Mouse (Mus musculus) adrenal gland, postnatal 14 days (tissue): ENCODE measurements at regions not wholly inside any gene's neighbourhood (a gene's known extent, or its start where the extent isn't known, plus 50 kb on each side); places are given as distances from the start of the nearest gene placed in this dataset.

Source experiments
- DNase-seq: peaks from one replicate; pipeline ENCODE4 v3.0.0; 2021; ENCODE audit warnings: mixed read lengths

GRCm38 (mm10) chr10:66802691-66803090 lies 293.2 kb upstream of the Jmjd1c start:
- DNase-seq: no peak

- DNase-seq: peak; percentile 75
Observed at GRCm38 (mm10) chr10:66807261-66807968, 288.5 kb upstream of the Jmjd1c start.

GRCm38 (mm10) chr10:66812515-66813260 lies 283.2 kb upstream of the Jmjd1c start:
- DNase-seq: no peak

- peak; percentile 28 for DNase-seq
Observed at GRCm38 (mm10) chr10:66813850-66814564, 281.9 kb upstream of the Jmjd1c start.

- DNase-seq: peak; percentile 82
Observed at GRCm38 (mm10) chr10:66814565-66815201, 281.2 kb upstream of the Jmjd1c start.

- no peak for DNase-seq
Observed at GRCm38 (mm10) chr10:66815951-66816350, 280.0 kb upstream of the Jmjd1c start.

- DNase-seq: no peak
Observed at GRCm38 (mm10) chr10:66816776-66817175, 279.1 kb upstream of the Jmjd1c start.

GRCm38 (mm10) chr10:66817876-66818275 lies 278.0 kb upstream of the Jmjd1c start:
- no peak for DNase-seq

- no peak for DNase-seq
Observed at GRCm38 (mm10) chr10:66819517-66819916, 276.4 kb upstream of the Jmjd1c start.

GRCm38 (mm10) chr10:66825737-66826136 lies 270.2 kb upstream of the Jmjd1c start:
- no peak for DNase-seq

GRCm38 (mm10) chr10:66826327-66826726 lies 269.6 kb upstream of the Jmjd1c start:
- DNase-seq: no peak

GRCm38 (mm10) chr10:66834974-66835373 lies 261.0 kb upstream of the Jmjd1c start:
- DNase-seq: no peak

- no peak for DNase-seq
Observed at GRCm38 (mm10) chr10:66839058-66839457, 256.9 kb upstream of the Jmjd1c start.

- DNase-seq: peak; percentile 11
Observed at GRCm38 (mm10) chr10:66843258-66843657, 252.7 kb upstream of the Jmjd1c start.

- no peak for DNase-seq
Observed at GRCm38 (mm10) chr10:66848778-66849177, 247.1 kb upstream of the Jmjd1c start.

GRCm38 (mm10) chr10:66849681-66850080 lies 246.2 kb upstream of the Jmjd1c start:
- peak; percentile 22 for DNase-seq

- DNase-seq: no peak
Observed at GRCm38 (mm10) chr10:66850972-66851478, 244.9 kb upstream of the Jmjd1c start.

- DNase-seq: no peak
Observed at GRCm38 (mm10) chr10:66851841-66852240, 244.1 kb upstream of the Jmjd1c start.

GRCm38 (mm10) chr10:66852708-66853107 lies 243.2 kb upstream of the Jmjd1c start:
- peak; percentile 14 for DNase-seq

GRCm38 (mm10) chr10:66853258-66853657 lies 242.7 kb upstream of the Jmjd1c start:
- DNase-seq: peak; percentile 93

- no peak for DNase-seq
Observed at GRCm38 (mm10) chr10:66854895-66855294, 241.0 kb upstream of the Jmjd1c start.

GRCm38 (mm10) chr10:66857330-66857729 lies 238.6 kb upstream of the Jmjd1c start:
- no peak for DNase-seq
